Mouse (Mus musculus) thymus, postnatal 0 days (tissue): Measurements from ENCODE around the gene Pnma1. TPM values are rescaled to one million over a fixed set of nuclear protein-coding genes. Genes with fewer than 3 reads are reported as not detected.

Source experiments
- DNase-seq: peaks from one replicate; pipeline ENCODE4 v3.0.0-alpha.2; 2015; ENCODE audit warnings: low spot score
- polyA plus RNA-seq: library from polyadenylated mRNA; unstranded; fragments of >200 nt; fragmentation: Nextera tagmentation; extraction: Ambion mirVana; gene quantifications from 2 replicates; pipeline ENCODE4 v1.2.1, GENCODE M21; 2015

The Pnma1 gene
- polyA plus RNA-seq, 1 experiment from 2014 or later, result 0.22 TPM

DNA sequence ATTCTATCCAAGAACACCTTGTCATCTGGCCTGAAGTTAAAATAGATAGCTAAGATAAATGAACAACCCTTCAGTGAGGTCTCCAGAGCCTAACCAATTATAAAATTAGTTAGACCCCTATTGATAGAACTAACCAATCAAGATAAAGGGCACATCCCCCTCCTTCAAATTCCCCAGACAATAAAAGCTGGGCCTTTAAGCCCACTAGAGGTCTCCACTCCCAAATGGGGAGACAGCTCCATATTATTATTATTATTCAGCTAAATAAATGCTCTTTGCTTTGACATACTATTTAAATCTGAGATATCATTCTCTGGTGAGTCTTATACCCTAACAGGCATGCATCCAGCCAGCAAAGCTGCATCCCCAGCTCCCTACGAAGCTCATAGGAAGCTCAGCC lies 38.4 kb downstream of the Pnma1 start:
- DNase-seq, result no peak

DNA sequence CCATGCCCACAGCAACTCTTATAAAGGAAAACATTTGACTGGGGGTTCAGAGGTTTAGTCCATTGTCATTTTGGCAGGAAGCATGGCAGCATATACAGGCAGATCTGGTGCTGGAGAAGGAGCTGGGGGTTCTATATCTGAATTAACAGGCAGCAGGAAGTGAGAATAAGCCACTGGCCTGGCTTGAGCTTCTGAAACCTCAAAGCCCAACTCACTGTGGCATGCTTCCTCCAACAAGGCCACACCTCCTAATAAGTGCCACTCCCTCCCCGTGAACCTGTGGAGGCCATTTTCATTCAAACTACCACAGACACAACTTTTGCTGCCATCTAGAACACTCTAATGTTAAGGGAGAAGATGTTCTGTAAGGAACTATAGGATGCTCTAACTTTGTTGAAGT lies 40.6 kb downstream of the Pnma1 start:
- no peak for DNase-seq

DNA sequence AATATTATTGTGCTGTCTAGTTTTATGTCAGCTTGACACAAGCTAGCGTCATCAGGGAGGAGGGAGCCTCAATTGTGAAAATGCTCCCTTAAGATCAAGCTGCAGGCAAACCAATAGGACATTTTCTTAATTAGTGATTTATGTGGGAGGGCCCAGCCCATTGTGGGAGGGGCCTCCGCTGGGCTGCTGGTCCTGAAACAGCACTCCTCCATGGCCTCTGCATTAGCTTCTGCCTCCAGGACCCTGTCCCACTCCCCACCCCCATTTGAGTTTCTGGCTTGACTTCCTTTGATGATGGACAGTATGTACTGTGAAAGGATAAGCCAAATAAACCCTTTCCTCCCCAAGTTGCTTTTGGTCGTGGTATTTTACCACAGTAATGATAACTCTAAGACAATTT lies 41.3 kb downstream of the Pnma1 start:
- DNase-seq, result no peak

DNA sequence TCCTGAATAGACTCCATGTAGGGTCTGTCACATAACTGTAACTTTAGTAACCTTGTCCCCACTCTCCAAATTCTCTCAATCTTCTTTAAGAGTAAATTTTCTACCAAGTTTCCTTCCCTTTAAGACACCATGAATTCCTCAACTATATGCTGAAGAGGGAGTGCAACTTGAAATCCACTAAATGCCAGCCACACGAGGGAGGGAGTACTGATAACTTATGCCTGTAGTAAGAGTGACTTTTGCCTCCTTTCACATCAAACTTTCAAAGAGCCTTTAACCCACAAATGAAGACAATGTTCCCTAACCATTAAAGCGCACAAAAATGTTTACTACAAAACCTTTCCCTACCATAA lies 46.8 kb downstream of the Pnma1 start:
- no peak for DNase-seq

DNA sequence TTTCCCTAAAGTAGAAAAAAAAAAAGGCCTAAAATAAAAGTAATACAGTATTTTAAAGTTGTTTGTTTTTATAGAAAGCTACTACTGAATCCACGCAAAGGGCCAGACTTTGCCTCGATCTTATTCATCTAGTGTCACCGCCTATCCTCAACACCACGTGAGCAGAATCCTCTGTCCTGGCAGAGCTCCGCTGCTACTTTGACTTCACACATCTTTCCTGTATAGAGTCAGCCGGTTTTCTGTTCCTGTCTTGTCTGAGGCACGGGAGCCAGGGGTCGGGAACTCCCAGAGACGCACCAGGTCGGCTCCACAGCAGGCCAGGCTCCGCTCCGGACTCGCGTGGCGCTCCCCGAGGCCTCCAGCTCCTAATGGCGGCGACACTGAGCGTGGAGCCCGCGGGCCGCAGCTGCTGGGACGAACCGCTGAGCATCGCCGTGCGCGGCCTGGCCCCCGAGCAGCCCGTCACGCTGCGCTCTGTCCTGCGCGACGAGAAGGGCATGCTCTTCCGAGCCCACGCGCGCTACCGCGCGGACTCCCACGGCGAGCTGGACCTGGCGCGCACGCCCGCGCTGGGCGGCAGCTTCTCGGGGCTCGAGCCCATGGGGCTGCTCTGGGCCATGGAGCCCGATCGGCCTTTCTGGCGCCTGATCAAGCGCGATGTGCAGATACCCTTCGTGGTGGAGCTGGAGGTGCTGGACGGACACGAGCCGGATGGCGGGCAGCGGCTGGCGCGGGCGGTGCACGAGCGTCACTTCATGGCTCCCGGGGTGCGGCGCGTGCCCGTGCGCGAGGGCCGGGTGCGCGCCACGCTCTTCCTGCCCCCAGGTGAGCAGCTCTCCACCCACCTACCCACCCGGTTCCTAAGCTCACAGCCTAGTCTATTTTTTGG lies 47.4 kb downstream of the Pnma1 start, which contains the start of gene Acot6:
Acot6 (plus strand) TSS at position 51 of the 889 bp plus-strand sequence.
- DNase-seq, result peak; percentile 48

DNA sequence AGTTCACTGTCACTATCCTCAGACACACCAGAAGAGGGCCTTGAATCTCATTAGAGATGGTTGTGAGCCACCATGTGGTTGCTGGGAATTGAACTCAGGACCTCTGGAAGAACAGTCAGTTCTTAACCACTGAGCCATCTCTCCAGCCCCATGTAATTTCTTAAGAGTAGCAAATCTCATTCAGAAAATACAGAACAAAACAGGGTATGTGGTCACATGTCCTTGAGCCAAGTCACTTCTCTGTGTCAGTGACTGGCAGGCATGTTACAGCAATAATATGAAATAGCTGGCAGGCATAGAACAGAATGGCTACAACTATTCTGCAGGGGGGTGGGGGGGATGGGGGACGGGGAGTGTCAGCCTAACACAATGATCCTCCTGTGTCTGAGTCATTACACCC lies 48.2 kb downstream of the Pnma1 start:
- no peak for DNase-seq

DNA sequence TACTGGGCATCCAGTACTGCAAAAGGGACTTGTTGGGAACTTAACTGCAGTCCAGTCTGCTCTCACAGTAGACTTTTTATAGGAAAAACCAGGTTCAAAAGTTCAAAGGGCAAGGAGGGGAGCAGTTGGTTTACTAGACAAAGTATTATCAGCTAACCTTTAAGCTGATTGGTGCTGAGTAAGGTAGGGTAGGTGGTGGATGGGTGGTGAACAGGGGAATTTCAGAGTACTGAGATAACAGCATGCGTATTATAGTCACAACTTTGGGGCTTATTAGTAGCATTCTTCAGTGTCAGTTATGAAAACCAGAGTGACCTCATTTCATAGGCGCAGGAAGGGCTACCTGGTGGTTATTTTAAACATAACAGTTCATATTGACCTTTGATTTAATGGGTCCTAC lies 48.7 kb downstream of the Pnma1 start:
- no peak for DNase-seq

Other genes with a start within 250 kb of the Pnma1 start
- gene Numb, start 226.6 kb downstream of the Pnma1 start, polyA plus RNA-seq, result 13.6 and 14.9 TPM in 2 replicates
- gene Riox1, start 197.9 kb downstream of the Pnma1 start, polyA plus RNA-seq, result 16.3 and 21.3 TPM in 2 replicates
- 0.04 TPM in 1 of 2 replicates, not detected in the other for gene Heatr4, start 163.6 kb downstream of the Pnma1 start, polyA plus RNA-seq
- 14.0 and 21.8 TPM in 2 replicates for gene Acot2, start 160.6 kb downstream of the Pnma1 start, polyA plus RNA-seq
- gene Acot1, start 139.0 kb downstream of the Pnma1 start, polyA plus RNA-seq, result 15.5 and 19.3 TPM in 2 replicates
- gene Acot4, start 110.1 kb downstream of the Pnma1 start, polyA plus RNA-seq, result 0.14 and 0.36 TPM in 2 replicates
- not detected in 2 replicates for gene Gm49366, start 109.6 kb downstream of the Pnma1 start, polyA plus RNA-seq
- gene Acot3, start 96.3 kb downstream of the Pnma1 start, polyA plus RNA-seq, result not detected in 2 replicates
- 1.8 and 1.9 TPM in 2 replicates for gene Acot5, start 79.2 kb downstream of the Pnma1 start, polyA plus RNA-seq
- 0.62 and 0.95 TPM in 2 replicates for gene Acot6, start 47.8 kb downstream of the Pnma1 start, polyA plus RNA-seq
- 1.6 and 2.1 TPM in 2 replicates for gene Dnal1, start 34.1 kb downstream of the Pnma1 start, polyA plus RNA-seq
- 5.1 and 6.3 TPM in 2 replicates for gene Elmsan1, start 70.4 kb upstream of the Pnma1 start, polyA plus RNA-seq
- 34.7 and 35.7 TPM in 2 replicates for gene Ptgr2, start 136.7 kb upstream of the Pnma1 start, polyA plus RNA-seq
- gene Zfp410, start 168.4 kb upstream of the Pnma1 start, polyA plus RNA-seq, result 87.5 and 93.0 TPM in 2 replicates
- 30.3 and 36.6 TPM in 2 replicates for gene Coq6, start 213.2 kb upstream of the Pnma1 start, polyA plus RNA-seq
- 1.1 and 1.2 TPM in 2 replicates for gene Fam161b, start 213.3 kb upstream of the Pnma1 start, polyA plus RNA-seq